Mouse (Mus musculus): ENCODE results near the gene Slc22a1.
A peak's percentile ranks its signal among the peaks of the same experiment; 100 is the strongest.
"Not testable (repeated sequence)": the region's sequence is repeated elsewhere in the genome, so short reads cannot be mapped to it uniquely, and the experiment has no call there.

The Slc22a1 gene

DNA sequence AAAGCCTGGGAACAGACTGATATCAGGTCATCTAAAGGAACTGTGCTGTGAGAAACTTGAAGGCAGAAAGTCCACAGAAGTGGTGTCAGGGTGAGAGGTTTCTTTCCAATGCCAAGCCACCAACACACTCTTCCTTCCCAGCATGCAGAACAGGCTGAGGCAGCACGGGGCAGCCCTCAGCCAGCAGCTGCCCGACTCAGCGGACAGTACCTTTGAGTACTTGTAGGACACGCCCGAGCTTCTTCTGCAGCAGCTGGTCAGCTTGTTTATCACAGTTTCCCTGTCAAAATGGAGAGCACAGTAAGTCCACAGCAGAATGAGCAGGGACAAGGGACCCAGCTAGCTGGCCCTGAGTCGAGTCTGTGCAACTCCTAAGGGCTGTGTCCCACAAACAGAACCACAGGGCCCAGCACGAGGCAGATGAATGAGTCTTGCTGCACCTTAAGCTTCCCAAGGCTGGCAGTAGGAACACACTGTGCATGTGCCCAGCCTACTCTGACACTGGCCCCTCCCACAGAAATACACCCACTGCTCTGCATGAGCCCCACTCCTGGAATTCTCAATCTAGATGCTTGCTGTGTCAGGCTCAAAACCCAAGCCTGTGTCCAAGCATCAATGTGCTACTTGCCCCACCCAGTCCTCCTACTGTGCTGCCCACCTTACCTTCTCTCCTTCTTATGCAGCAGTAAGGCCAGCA, 9.4 kb upstream of the Slc22a1 start:
- no peak for DNase-seq (ENCODE audit: low read depth, low spot score)

DNA sequence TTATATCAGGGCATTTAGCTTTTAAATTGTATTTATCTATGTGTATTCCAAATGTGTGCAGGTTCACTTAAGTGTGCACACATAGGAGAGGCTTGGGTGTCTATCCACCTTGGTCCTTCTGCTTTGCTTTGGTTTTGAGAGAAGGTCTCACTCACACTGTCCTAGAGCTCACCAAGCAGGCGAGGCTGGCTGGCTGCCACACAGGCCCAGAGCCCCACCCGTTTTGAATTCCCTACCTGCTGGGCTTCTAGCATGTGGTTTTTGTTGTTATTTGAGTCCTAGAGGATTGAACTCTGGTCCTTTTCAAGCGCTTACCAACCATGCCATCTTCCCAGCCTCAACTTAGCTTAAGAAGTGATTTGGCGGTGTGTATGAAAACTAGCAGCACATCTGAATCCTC, 8.8 kb upstream of the Slc22a1 start:
- no peak for DNase-seq (ENCODE audit: low read depth, low spot score)

DNA sequence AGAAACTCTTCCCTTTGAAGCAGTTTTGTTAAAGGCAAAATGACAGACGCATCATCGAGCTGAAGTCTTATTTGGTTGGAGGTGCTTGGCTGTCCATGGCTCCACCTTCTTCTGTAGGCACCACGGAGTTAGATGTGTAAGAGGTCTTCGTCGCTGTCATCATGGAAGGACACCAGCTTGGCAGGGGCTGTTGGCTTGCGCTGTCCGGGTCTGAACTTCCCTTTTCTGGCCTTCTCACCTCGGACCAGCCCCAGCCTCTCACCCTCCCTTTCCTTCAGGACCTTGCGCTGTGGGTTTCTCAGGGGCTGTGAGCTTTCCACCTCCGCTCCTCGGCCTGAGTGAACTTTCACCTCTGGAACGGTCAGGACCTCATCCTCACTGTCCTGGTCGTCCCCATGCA, 8.0 kb upstream of the Slc22a1 start:
- DNase-seq (ENCODE audit: low read depth, low spot score) = no peak

DNA sequence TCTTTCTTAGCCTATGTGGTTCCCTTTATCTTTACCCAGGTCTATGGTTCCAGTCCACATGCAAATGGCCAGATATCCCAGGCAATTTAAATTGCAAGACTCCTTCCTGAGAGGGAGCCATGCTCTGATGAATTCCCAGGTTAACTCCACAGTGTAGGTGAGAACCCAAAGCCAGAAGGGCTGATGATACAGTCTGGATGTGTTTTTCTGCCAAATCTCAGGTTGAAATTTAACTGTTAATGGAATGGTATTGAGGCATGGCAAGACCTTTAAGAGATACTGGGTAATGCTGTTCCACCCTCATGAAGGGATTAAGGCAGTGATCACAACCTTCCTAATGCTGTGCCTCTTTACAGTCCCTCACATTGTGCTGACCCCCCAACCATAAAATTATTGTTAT, 2.6 kb upstream of the Slc22a1 start:
- no peak for DNase-seq (ENCODE audit: low read depth, low spot score)

DNA sequence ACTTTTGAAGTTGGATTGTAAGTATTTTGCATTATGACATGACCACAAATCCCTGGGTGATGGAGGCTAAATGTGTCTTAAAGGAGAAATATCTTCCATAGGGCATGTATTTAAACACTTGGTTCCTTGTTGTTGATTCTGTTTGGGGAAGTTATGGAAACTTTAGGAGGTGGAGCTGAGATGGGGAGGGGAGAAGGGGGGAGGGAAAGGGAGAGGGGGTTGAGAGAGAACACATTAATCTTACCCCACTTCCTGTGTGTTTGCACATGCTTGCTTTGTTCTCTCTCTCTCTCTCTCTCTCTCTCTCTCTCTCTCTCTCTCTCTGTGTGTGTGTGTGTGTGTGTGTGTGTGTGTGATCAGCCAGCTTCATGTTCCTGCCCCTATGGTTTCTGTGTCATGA, 1.5 kb upstream of the Slc22a1 start:
- DNase-seq (ENCODE audit: low read depth, low spot score) = no peak

DNA sequence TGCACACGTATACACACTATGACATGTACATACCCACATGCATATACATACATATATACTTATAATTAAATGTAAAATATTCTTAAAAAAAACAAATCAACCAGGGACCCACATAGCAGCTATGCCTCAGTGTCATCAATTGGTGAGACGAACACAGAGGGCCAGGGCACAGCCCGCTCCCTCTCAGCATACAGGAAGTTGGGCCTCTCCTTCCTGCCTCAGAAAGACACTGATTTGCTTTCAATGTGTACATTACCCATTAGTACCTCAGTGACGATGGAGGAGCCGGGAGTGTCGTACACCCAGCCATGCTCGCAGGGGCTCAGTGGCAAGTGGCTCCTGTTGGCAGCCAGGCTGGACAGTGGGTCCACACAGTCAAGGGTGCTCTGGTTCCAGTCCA, 649 bp downstream of the Slc22a1 start:
- DNase-seq (ENCODE audit: low read depth, low spot score) = not testable (repeated sequence)

DNA sequence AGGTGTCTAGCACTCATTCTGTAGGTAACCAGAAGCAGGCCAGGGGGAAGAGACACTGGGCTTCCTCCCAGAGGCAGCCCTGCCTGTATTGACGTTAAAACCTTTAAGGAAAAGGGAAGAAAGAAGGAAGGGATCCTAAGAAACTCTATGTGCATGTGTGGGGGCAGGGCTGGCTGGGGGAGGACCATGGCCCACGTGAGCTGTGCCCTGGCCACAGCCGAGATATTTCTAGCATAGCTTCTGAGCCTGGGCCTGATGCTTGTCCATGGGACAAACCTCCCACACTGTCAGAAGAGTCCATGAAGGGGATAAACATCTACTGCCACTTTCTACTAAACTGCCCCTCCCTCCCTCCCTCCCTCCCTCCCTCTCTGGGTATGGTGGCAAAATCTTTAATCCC, 1.8 kb downstream of the Slc22a1 start:
- DNase-seq (ENCODE audit: low read depth, low spot score) = no peak

- DNase-seq (ENCODE audit: low read depth, low spot score) = no peak
Measured at GRCm38 (mm10) chr17:12672285-12672790, 3.3 kb downstream of the Slc22a1 start.

- DNase-seq (ENCODE audit: low read depth, low spot score) = no peak
Measured at GRCm38 (mm10) chr17:12671029-12671605, 4.5 kb downstream of the Slc22a1 start.

DNA sequence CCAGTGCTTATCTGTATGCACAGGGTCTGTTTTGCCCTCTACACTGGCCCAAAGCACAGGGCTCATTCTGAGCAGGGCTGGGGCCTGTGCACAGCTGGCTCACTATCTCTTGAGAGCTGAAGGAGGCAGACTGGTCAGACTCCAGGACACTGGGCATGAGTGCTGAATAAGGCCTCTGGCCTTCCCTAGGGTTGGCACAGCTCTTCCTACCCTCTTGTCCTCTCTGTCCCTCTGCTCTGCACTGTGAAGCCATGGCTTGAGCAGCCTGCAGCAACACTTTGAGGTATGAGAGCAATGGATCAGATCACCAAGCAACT, 6.3 kb downstream of the Slc22a1 start:
- DNase-seq (ENCODE audit: low read depth, low spot score) = no peak

DNA sequence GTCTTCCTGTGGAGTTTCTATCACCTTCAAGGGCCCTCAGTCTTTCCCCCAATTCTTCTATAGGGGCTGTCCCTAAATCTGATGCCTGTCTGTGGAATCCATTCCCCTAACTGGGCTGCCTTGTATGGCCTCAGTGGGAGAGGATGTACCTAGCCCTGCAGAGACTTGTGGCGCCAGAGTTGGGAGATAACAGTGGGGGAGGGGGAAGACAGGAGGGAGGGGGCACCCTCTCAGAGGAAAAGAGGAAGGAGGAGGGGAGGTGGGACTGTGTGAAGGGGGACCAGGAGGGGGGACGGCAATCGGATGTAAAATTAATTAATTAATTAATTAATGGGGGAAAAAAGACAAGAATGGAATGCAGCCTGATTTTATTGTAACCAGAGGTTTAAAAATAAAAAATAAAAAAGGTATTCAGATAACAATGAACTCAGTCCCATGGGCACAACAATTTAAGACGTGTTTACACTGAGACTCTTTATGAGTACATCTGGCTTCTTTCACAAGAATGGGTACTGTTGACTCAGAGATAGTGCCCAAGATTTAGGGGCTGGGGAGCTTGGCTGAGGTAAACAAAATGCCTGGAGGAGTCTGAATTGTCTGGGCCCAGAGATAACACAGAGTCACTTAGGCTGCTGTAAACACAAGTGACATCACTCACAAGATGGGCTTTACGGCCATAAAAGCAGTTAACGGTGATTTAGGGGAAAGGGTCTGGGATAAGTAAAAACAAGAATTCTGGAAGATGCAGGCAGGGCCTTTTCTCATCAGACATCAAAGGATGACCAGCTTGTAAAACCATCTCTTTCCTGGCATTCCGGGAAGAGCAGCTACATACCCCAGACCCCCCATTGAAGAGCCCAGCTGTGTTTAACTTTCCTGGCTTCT, 6.9 kb downstream of the Slc22a1 start:
- peak; percentile 30 for DNase-seq (ENCODE audit: low read depth, low spot score)

DNA sequence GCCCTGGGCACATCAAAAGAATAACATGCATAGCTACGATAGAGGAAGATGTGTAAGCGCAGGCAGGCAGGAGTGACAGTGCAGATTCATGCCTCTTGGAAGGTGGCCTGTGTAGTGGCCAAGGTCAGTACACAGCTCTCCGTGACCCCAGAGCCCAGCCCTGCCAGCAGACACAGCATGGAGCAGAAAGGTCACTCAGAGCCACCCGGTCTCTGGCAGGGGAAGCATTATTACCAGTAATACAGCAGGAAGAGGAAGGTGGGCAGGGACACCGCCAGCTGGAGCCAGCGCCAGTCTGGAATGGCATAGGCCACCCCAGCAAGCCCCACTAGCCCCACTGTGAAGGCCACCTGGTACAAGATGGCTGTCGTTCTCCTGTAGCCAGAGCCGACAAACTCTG, 11.5 kb downstream of the Slc22a1 start:
- DNase-seq (ENCODE audit: low read depth, low spot score) = no peak

GRCm38 (mm10) chr17:12660572-12661260, 14.9 kb downstream of the Slc22a1 start:
- DNase-seq (ENCODE audit: low read depth, low spot score) = no peak

GRCm38 (mm10) chr17:12659233-12659632, 16.4 kb downstream of the Slc22a1 start:
- no peak for DNase-seq (ENCODE audit: low read depth, low spot score)

GRCm38 (mm10) chr17:12658784-12659183, 16.8 kb downstream of the Slc22a1 start:
- no peak for DNase-seq (ENCODE audit: low read depth, low spot score)

DNA sequence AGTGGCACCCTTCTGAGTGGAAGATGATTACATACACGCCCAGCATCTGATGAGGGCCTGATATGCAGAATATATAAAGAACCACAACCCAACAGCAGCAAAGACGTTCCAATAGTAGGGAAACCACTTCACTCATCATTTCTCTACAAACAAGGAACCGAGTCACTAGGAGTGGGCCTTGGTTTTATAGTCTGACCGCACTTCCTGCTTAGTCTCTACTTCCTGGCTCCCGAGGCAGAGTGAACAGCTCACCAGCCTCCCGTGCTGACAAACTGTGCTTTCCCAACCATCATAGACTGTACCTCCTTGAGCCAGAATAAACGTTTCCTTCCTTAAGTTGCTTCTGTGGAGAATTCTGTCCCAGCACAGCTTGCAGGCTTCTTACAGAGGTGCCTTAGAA, 19.8 kb downstream of the Slc22a1 start:
- no peak for DNase-seq (ENCODE audit: low read depth, low spot score)

DNA sequence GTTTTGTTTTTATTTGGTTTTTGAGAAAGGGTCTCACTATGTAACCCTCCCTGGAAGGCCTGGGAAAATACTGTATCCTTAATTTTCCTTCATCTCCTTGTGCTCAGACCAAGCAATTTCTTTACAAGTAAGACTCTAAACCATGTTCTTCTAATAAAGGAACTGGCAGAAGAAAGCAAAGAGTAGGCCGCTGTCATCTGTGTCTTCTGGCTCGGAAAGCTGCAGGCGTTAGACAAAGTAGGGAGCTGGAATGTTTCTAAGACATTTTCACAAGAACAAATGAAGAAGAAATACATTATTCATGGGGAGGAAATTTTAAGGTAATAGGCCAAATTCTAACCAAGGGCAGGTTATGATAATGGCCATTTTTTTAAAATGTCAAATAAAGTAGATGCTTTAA, 21.6 kb downstream of the Slc22a1 start:
- no peak for DNase-seq (ENCODE audit: low read depth, low spot score)

DNA sequence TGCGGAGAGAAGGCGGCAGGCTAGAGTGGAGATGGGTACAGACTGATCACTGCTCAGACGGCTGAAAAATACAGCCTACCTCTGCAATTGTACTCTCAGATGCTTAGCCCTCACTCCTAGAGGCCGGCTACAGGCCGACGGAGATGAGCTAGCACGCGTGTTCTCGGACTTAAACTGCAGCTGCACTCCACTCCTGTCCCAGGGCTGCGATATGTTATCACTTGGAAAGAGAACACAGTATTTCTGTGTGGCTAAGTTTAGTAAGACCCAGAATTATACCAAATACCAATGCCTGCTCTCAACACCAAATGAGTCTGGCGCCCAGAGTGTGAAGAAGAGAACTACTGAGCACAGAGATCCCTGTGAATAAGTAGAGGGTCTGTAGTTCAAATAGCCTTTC, 23.0 kb downstream of the Slc22a1 start:
- no peak for DNase-seq (ENCODE audit: low read depth, low spot score)

DNA sequence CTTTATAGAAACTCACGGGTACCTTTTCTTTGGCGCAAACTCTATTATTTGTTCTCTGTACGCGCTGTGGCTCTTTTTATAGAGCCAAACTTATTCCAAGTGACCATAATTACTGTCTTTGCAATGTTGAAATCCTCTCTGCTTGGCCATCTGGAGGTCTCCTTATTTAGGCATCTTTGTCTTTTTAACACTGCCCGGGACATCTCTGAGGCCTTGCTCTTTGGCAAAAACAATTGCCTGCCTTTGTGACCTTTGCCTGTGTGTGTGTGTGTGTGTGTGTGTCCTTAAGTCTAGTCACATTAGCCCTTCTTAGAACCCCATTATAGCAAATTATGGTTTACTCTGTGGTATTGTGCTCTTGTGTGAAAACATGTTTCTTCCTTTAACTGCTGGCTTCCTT, 30.2 kb downstream of the Slc22a1 start:
- DNase-seq (ENCODE audit: low read depth, low spot score) = no peak

- no peak for DNase-seq (ENCODE audit: low read depth, low spot score)
Measured at GRCm38 (mm10) chr17:12641087-12641486, 34.5 kb downstream of the Slc22a1 start.

DNA sequence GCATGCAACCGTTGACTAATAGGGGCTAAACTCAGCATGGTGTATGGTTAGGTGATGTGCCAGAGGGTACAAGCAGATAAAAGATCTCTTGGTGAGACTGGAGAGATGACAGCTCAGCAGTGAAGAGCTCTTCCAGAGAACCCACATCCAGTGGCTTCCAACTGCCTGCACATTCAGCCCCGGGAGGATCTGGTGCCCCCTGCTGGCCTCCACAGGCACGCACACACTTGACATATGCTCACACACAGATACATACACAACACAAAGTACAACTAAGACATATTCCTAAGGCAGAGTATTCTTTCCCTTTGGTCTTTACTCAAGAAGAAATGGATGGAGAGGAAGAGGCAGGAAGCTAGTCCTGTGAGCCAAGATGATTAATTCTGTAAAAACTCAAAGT, 36.0 kb downstream of the Slc22a1 start:
- DNase-seq (ENCODE audit: low read depth, low spot score) = no peak

DNA sequence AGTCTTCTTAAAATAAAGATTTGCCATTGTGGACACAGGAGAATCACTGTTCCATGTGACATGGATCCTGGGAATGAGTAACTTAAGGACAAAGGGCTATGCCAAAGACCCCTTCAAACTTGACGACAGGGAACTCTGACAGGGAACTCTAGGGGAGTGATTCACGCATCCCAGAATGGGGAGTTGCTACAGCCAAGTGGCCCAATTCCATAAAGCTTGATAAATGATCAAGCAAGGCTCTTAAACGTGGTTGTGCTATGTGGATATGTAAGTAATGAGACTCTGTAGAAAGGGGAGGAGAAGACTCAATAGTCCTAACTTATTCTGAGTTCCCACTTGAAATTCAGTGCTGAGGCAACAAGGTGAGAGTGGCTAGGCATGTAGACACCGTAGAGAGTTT, 40.8 kb downstream of the Slc22a1 start:
- no peak for DNase-seq (ENCODE audit: low read depth, low spot score)

Data from embryo, embryonic 11.5 days (tissue).